Mouse (Mus musculus): ENCODE data around the gene Vmn2r10.
"Not testable (repeated sequence)": the region's sequence is repeated elsewhere in the genome, so short reads cannot be mapped to it uniquely, and the experiment has no call there.

The Vmn2r10 gene

GRCm38 (mm10) chr5:109006427-109006826 is at the start of gene Vmn2r10:
Gene Vmn2r10 (minus strand): TSS chr5:109006527.
- not testable (repeated sequence) for DNase-seq (ENCODE audit: low read depth)

GRCm38 (mm10) chr5:109055286-109055685 is 49.0 kb upstream of the Vmn2r10 start:
- DNase-seq (ENCODE audit: low read depth) = no peak

DNA sequence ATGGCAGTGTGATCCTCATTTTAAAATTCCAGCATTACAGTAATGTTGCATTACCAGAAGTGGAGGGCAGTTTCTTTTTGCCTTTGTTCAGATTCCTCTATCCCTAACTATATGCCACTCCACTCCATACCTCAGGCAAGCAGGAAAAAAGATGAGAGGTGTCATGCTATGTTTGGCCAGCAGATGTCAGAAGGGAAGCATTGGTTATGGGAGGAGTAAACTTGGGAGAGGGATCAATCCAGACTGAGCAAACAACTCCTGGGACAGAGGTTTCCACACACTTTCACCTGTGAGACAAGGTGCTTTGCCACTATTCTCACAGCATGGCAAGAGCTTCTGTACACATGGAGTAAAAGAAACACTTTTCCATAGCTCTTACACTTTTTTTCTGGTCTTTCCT is 26.3 kb upstream of the Vmn2r10 start:
- no peak for DNase-seq (ENCODE audit: low read depth)

DNA sequence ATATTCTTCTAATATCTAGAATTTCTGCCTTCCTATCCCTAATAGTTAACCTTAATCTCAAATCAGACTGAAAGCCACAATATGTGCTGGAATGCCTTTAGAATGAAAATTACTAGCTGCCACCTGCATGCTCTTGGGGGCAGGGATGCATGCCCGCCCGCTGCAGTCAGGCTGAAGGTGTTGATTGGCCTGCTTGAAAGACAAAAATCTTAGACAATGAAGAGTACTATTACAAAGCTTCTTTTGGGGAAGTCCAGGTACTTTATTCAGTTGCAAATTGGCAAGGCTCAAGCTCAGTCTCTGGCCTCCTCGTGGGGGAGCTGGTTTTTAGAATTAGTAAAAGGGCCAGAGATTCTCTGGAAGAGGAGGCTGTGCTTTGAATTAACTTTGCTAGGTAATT is 17.4 kb downstream of the Vmn2r10 start:
- DNase-seq (ENCODE audit: low read depth) = no peak
